Comparison of ENCODE assay signal across 8 mouse cellular contexts in genomic region chr4:41568682-41569410, GRCm38 (mm10). TPM values are rescaled to one million over a fixed set of nuclear protein-coding genes. Genes with fewer than 3 reads are reported as not detected.
A peak's percentile ranks its signal among the peaks of the same experiment; 100 is the strongest.
DNase-seq lines count a peak whose midpoint lies in the region; ATAC-seq lines count a peak whose summit lies in the region.

No protein-coding gene starts in this region.

- peak overlapping the region; percentile 88 for H3K4me3 ChIP-seq in forebrain, embryonic 14.5 days (ENCODE audit: low read depth, low read length)
- peak overlapping the region; percentile 80 for H3K4me3 ChIP-seq in hindbrain, embryonic 13.5 days
- H3K4me3 ChIP-seq in midbrain, embryonic 10.5 days, result peak overlapping the region; percentile 80

- intact Hi-C loops in left cerebral cortex, postnatal 4 days (cut with DNase I), result no loop called here

- WGBS in forebrain, embryonic 14.5 days, result under 1% methylated on average over 58 of the region's 58 CpGs
- 1% methylated on average over 57 of the region's 58 CpGs for WGBS in hindbrain, embryonic 13.5 days
- under 1% methylated on average over 56 of the region's 58 CpGs for WGBS in midbrain, embryonic 10.5 days

- peaks cover 18% of the 10 kb centered on the region for H3K4me1 ChIP-seq in forebrain, embryonic 14.5 days (ENCODE audit: control insufficient read depth, insufficient read depth, low read length)
- peaks cover 53% of the 10 kb centered on the region for H3K4me1 ChIP-seq in hindbrain, embryonic 13.5 days (replicated peaks)
- H3K4me1 ChIP-seq in midbrain, embryonic 10.5 days, result peaks cover 39% of the 10 kb centered on the region

- no peaks in the 10 kb centered on the region for H3K9me3 ChIP-seq in forebrain, embryonic 14.5 days (replicated peaks; ENCODE audit: control insufficient read depth, low read length)
- no peaks in the 10 kb centered on the region for H3K9me3 ChIP-seq in hindbrain, embryonic 13.5 days
- H3K9me3 ChIP-seq in midbrain, embryonic 10.5 days (replicated peaks), result no peaks in the 10 kb centered on the region

- H3K36me3 ChIP-seq in forebrain, embryonic 14.5 days (ENCODE audit: control insufficient read depth, insufficient read depth, low read length), result no peaks in the 10 kb centered on the region
- H3K36me3 ChIP-seq in hindbrain, embryonic 13.5 days, result peaks cover 2% of the 10 kb centered on the region; the same call in 1 of the 2 replicates
- no peaks in the 10 kb centered on the region for H3K36me3 ChIP-seq in midbrain, embryonic 10.5 days

- ATAC-seq in forebrain, embryonic 14.5 days, result peak; percentile 4; the same call in 1 of the 2 replicates
- ATAC-seq in hindbrain, embryonic 13.5 days (ENCODE audit: low FRiP score), result peak; percentile 25

- no peaks in the 10 kb centered on the region for H3K27me3 ChIP-seq in forebrain, embryonic 14.5 days (replicated peaks; ENCODE audit: control insufficient read depth, insufficient read depth, low read length)
- no peaks in the 10 kb centered on the region for H3K27me3 ChIP-seq in hindbrain, embryonic 13.5 days
- peaks cover 36% of the 10 kb centered on the region for H3K27me3 ChIP-seq in midbrain, embryonic 10.5 days (ENCODE audit: low read depth, poor library complexity, severe bottlenecking)

- H3K9ac ChIP-seq in forebrain, embryonic 14.5 days (ENCODE audit: low read length), result peak overlapping the region; percentile 82
- H3K9ac ChIP-seq in hindbrain, embryonic 13.5 days, result peak overlapping the region; percentile 93

- peak; percentile 33 to 53 for DNase-seq in heart, adult 18-20 months
- DNase-seq in heart, adult 8-10 months (ENCODE audit: low spot score), result no peak
- peak; percentile 65 for DNase-seq in brain, adult 2 months (ENCODE audit: low read depth, low spot score)
- peak; percentile 63 for DNase-seq in forebrain, embryonic 14.5 days (ENCODE audit: low spot score)
- DNase-seq in left cerebral cortex, postnatal 4 days, result peak; percentile 70
- DNase-seq in midbrain, embryonic 10.5 days (ENCODE audit: low spot score), result no peak
- peak; percentile 73 for DNase-seq in testis, postnatal 10 days (ENCODE audit: low spot score)

- peak overlapping the region; percentile 93 for H3K27ac ChIP-seq in forebrain, embryonic 14.5 days (ENCODE audit: low read depth, low read length)
- peak overlapping the region; percentile 97 for H3K27ac ChIP-seq in hindbrain, embryonic 13.5 days
- peak overlapping the region; percentile 88 for H3K27ac ChIP-seq in midbrain, embryonic 10.5 days (replicated peaks)

- H3K4me2 ChIP-seq in forebrain, embryonic 14.5 days (ENCODE audit: low read length), result peak overlapping the region; percentile 86
- peak overlapping the region; percentile 85 for H3K4me2 ChIP-seq in hindbrain, embryonic 13.5 days

RNA-seq across cellular contexts. Expression of gene Fam219a, which starts 0.5 kb away (rescaled TPM):
- 10 to 100 TPM; 11.3 to 12.8 TPM for total RNA-seq in heart, adult 18-20 months (2021)
- total RNA-seq in heart, adult 8-10 months (2022), result 10 to 100 TPM; 12.3 to 16.5 (median 14.1) TPM
- 10.4 and 11.3 TPM in 2 replicates for polyA plus RNA-seq in forebrain, embryonic 14.5 days (2014; fragmentation: Nextera tagmentation; extraction: Ambion mirVana)
- 16.7 and 18.1 TPM in 2 replicates for polyA plus RNA-seq in hindbrain, embryonic 13.5 days (2015; fragmentation: Nextera tagmentation; extraction: Ambion mirVana)
- 100 to 1,000 TPM; 146 to 159 TPM for total RNA-seq in left cerebral cortex, postnatal 4 days (2021)
- 4.1 and 5.7 TPM in 2 replicates for polyA plus RNA-seq in midbrain, embryonic 10.5 days (2016; fragmentation: Nextera tagmentation; extraction: Ambion mirVana)

RNA-seq across cellular contexts. Expression of gene Dnaic1, which starts 0.7 kb away (rescaled TPM):
- 1 to 10 TPM; 2.7 to 3.8 TPM for total RNA-seq in heart, adult 18-20 months (2021)
- 1 to 10 TPM; 1.7 to 6.2 (median 3.5) TPM for total RNA-seq in heart, adult 8-10 months (2022)
- polyA plus RNA-seq in forebrain, embryonic 14.5 days (2014; fragmentation: Nextera tagmentation; extraction: Ambion mirVana), result 1.4 and 1.6 TPM in 2 replicates
- polyA plus RNA-seq in hindbrain, embryonic 13.5 days (2015; fragmentation: Nextera tagmentation; extraction: Ambion mirVana), result 3.2 and 5.0 TPM in 2 replicates
- 1 to 10 TPM; 2.1 to 3.7 TPM for total RNA-seq in left cerebral cortex, postnatal 4 days (2021)
- polyA plus RNA-seq in midbrain, embryonic 10.5 days (2016; fragmentation: Nextera tagmentation; extraction: Ambion mirVana), result 1.6 and 2.2 TPM in 2 replicates

RNA-seq across cellular contexts. Expression of gene 1110017D15Rik, which starts 51.7 kb away (rescaled TPM):
- under 1 TPM in 1 of 2 experiments, not detected in 1; 0.87 TPM for total RNA-seq in heart, adult 18-20 months (2021)
- total RNA-seq in heart, adult 8-10 months (2022), result under 1 TPM in 1 of 4 experiments, not detected in 3; 0.41 TPM
- polyA plus RNA-seq in forebrain, embryonic 14.5 days (2014; fragmentation: Nextera tagmentation; extraction: Ambion mirVana), result 10.5 and 11.1 TPM in 2 replicates
- 9.8 and 17.9 TPM in 2 replicates for polyA plus RNA-seq in hindbrain, embryonic 13.5 days (2015; fragmentation: Nextera tagmentation; extraction: Ambion mirVana)
- 10 to 100 TPM; 11.6 to 12.8 TPM for total RNA-seq in left cerebral cortex, postnatal 4 days (2021)
- polyA plus RNA-seq in midbrain, embryonic 10.5 days (2016; fragmentation: Nextera tagmentation; extraction: Ambion mirVana), result 3.4 and 4.2 TPM in 2 replicates

Comparison
In these comparisons a context has a peak if more than half of its experiments do, and no peak if none do; other contexts are left out.
1. DNase-seq: peak in heart, adult 18-20 months (2 of 2), brain, adult 2 months (single experiment), forebrain, embryonic 14.5 days (single experiment), left cerebral cortex, postnatal 4 days (single experiment) and testis, postnatal 10 days (single experiment); none in heart, adult 8-10 months (single experiment) and midbrain, embryonic 10.5 days (single experiment).
2. RNA of gene Fam219a, which starts 0.5 kb away (total RNA-seq): 146 to 159 TPM in left cerebral cortex, postnatal 4 days; 12.3 to 16.5 TPM in heart, adult 8-10 months and 11.3 to 12.8 TPM in heart, adult 18-20 months; every median in the first group is over 4 times any median in the second.
3. RNA of gene 1110017D15Rik, which starts 51.7 kb away (total RNA-seq): 11.6 to 12.8 TPM in left cerebral cortex, postnatal 4 days; 0.87 TPM in heart, adult 18-20 months and 0.41 TPM in heart, adult 8-10 months; every median in the first group is over 4 times any median in the second.
4. Peak in every context shown above with its lines, with median percentiles within 50 percentile points of each other: H3K27ac ChIP-seq and H3K4me3 ChIP-seq.